Mouse (Mus musculus) G1E (cell line): ENCODE results near the gene Sbk2.

Experiments used
- CTCF ChIP-seq: IDR thresholded peaks from 2 replicates; pipeline ENCODE4 v1.5.1; 2012; ENCODE audit warnings: low read depth, low read length, inconsistent platforms, mixed read lengths
- TAL1 ChIP-seq: conservative IDR thresholded peaks from 2 replicates; pipeline ENCODE4 v1.6.1; 2012; ENCODE audit warnings: low read depth, low read length, inconsistent platforms, mixed read lengths

- no peak for TF ChIP-seq CTCF
- TF ChIP-seq TAL1, result no peak
Measured at GRCm38 (mm10) chr7:4923586-4924364, 40.4 kb downstream of the Sbk2 start.
